Mouse (Mus musculus) testis, adult 2 months (tissue): ENCODE measurements at regions not wholly inside any gene's neighbourhood (a gene's known extent, or its start where the extent isn't known, plus 50 kb on each side); places are given as distances from the start of the nearest gene placed in this dataset.

Experiments
- H3K27ac ChIP-seq: fragments of 200-500 bp; 2 replicates; pipeline ENCODE4 v1.5.1; 2012; ENCODE audit warnings: low read depth, low read length; ENCODE audit not compliant: control insufficient read depth, insufficient read depth
- H3K27me3 ChIP-seq: fragments of 200-500 bp; 2 replicates; pipeline ENCODE4 v1.6.1; 2012; ENCODE audit warnings: mild to moderate bottlenecking, low read length, moderate library complexity; ENCODE audit not compliant: control insufficient read depth, insufficient read depth
- H3K36me3 ChIP-seq: fragments of 200-500 bp; 2 replicates; pipeline ENCODE4 v1.6.1; 2012; ENCODE audit warnings: mild to moderate bottlenecking, low read length; ENCODE audit not compliant: control insufficient read depth, insufficient read depth
- H3K4me1 ChIP-seq: fragments of 200-500 bp; 2 replicates; pipeline ENCODE4 v1.6.1; 2012; ENCODE audit warnings: low read length; ENCODE audit not compliant: control insufficient read depth, insufficient read depth
- H3K4me3 ChIP-seq: fragments of 200-500 bp; 2 replicates; pipeline ENCODE4 v1.5.1; 2012; ENCODE audit warnings: low read depth, mild to moderate bottlenecking, low read length, moderate library complexity, mixed read lengths; ENCODE audit not compliant: control insufficient read depth
- CTCF ChIP-seq: fragments of 200-500 bp; IDR thresholded peaks from 2 replicates; pipeline ENCODE4 v1.5.1; 2012; ENCODE audit warnings: low read depth, mild to moderate bottlenecking, inconsistent platforms, low read length, moderate library complexity; ENCODE audit not compliant: control insufficient read depth, insufficient read depth, insufficient replicate concordance
- POLR2A ChIP-seq: fragments of 200-500 bp; IDR thresholded peaks from 2 replicates; pipeline ENCODE4 v1.6.1; 2012; ENCODE audit warnings: low read depth, mild to moderate bottlenecking, inconsistent platforms, low read length, moderate library complexity; ENCODE audit not compliant: control insufficient read depth

GRCm38 (mm10) chr9:79518640-79519039 lies 200.0 kb downstream of the Col12a1 start:
- Histone ChIP-seq H3K27me3 (no peaks in the 10 kb centered on the region), H3K4me1 (no peaks in the 10 kb centered on the region), H3K36me3 (no peaks in the 10 kb centered on the region), H3K27ac (no peak overlapping the region), H3K4me3 (no peak overlapping the region)
- TF ChIP-seq CTCF (no peak), POLR2A (no peak)

GRCm38 (mm10) chr9:79520498-79520897 lies 198.1 kb downstream of the Col12a1 start:
- Histone ChIP-seq H3K4me1 (no peaks in the 10 kb centered on the region), H3K27me3 (no peaks in the 10 kb centered on the region), H3K4me3 (no peak overlapping the region), H3K27ac (no peak overlapping the region), H3K36me3 (no peaks in the 10 kb centered on the region)
- TF ChIP-seq POLR2A (no peak), CTCF (no peak)

GRCm38 (mm10) chr9:79523054-79523453 lies 195.6 kb downstream of the Col12a1 start:
- Histone ChIP-seq H3K27ac (no peak overlapping the region), H3K36me3 (no peaks in the 10 kb centered on the region), H3K4me3 (no peak overlapping the region), H3K27me3 (no peaks in the 10 kb centered on the region), H3K4me1 (no peaks in the 10 kb centered on the region)
- TF ChIP-seq POLR2A (no peak), CTCF (no peak)

- no peak overlapping the region for H3K4me3 ChIP-seq
- no peaks in the 10 kb centered on the region for H3K36me3 ChIP-seq
- no peaks in the 10 kb centered on the region for H3K4me1 ChIP-seq
- H3K27me3 ChIP-seq = no peaks in the 10 kb centered on the region
- H3K27ac ChIP-seq = no peak overlapping the region
- TF ChIP-seq POLR2A = no peak
- no peak for TF ChIP-seq CTCF
Observed at GRCm38 (mm10) chr9:79525000-79525399, 193.6 kb downstream of the Col12a1 start.

GRCm38 (mm10) chr9:79526390-79526789 lies 192.2 kb downstream of the Col12a1 start:
- Histone ChIP-seq H3K4me1 (no peaks in the 10 kb centered on the region), H3K27ac (no peak overlapping the region), H3K4me3 (no peak overlapping the region), H3K36me3 (no peaks in the 10 kb centered on the region), H3K27me3 (no peaks in the 10 kb centered on the region)
- TF ChIP-seq POLR2A (no peak), CTCF (no peak)

GRCm38 (mm10) chr9:79527331-79527730 lies 191.3 kb downstream of the Col12a1 start:
- no peaks in the 10 kb centered on the region for H3K36me3 ChIP-seq
- H3K27me3 ChIP-seq = no peaks in the 10 kb centered on the region
- H3K4me1 ChIP-seq = no peaks in the 10 kb centered on the region
- H3K4me3 ChIP-seq = no peak overlapping the region
- H3K27ac ChIP-seq = no peak overlapping the region
- TF ChIP-seq CTCF = no peak
- no peak for TF ChIP-seq POLR2A
